Mouse (Mus musculus) ES-Bruce4 (cell line): ENCODE results near the gene Triobp. TPM values are rescaled to one million over a fixed set of nuclear protein-coding genes. Genes with fewer than 3 reads are reported as not detected.
A peak's percentile ranks its signal among the peaks of the same experiment; 100 is the strongest.

Experiments
- H3K27ac ChIP-seq: 2 replicates; pipeline ENCODE4 v1.5.1; 2012; ENCODE audit warnings: low read length, inconsistent platforms; ENCODE audit not compliant: insufficient read depth
- H3K27me3 ChIP-seq: 2 replicates; pipeline ENCODE4 v1.6.1; 2012; ENCODE audit warnings: mild to moderate bottlenecking, low read length, inconsistent platforms; ENCODE audit not compliant: control insufficient read depth, poor library complexity, insufficient read depth, severe bottlenecking
- H3K36me3 ChIP-seq: 2 replicates; pipeline ENCODE4 v1.6.1; 2012; ENCODE audit warnings: inconsistent platforms, mild to moderate bottlenecking, low read length, moderate library complexity; ENCODE audit not compliant: control insufficient read depth, poor library complexity, insufficient read depth, severe bottlenecking
- H3K4me1 ChIP-seq: one replicate; pipeline ENCODE4 v1.8.1; 2011; ENCODE audit warnings: low read length; ENCODE audit not compliant: control insufficient read depth, insufficient read depth
- H3K4me3 ChIP-seq: 2 replicates; pipeline ENCODE4 v1.5.1; 2011; ENCODE audit warnings: low read depth, mild to moderate bottlenecking, low read length
- H3K9ac ChIP-seq: 2 replicates; pipeline ENCODE4 v1.6.1; 2012; ENCODE audit warnings: low read depth, mild to moderate bottlenecking, inconsistent platforms; ENCODE audit not compliant: poor library complexity, severe bottlenecking
- H3K9me3 ChIP-seq: replicated peaks from 2 replicates; pipeline ENCODE4 v1.6.1; 2012; ENCODE audit warnings: mild to moderate bottlenecking, low read length, inconsistent platforms; ENCODE audit not compliant: control insufficient read depth, poor library complexity, insufficient read depth, severe bottlenecking
- CTCF ChIP-seq: IDR thresholded peaks from one replicate; pipeline ENCODE4 v1.8.1; 2011; ENCODE audit warnings: low read depth, low read length
- EP300 ChIP-seq: IDR thresholded peaks from 2 replicates; pipeline ENCODE4 v1.6.1; 2011; ENCODE audit warnings: low read depth, low read length; ENCODE audit not compliant: insufficient read depth
- POLR2A ChIP-seq: IDR thresholded peaks from one replicate; pipeline ENCODE4 v1.8.1; 2011; ENCODE audit warnings: low read length; ENCODE audit not compliant: insufficient read depth
- polyA plus RNA-seq: library from polyadenylated mRNA; stranded (reverse); fragments of >200 nt; gene quantifications from 2 replicates; pipeline ENCODE4 v1.2.4, GENCODE M21; 2011; ENCODE audit warnings: low read depth; ENCODE audit not compliant: missing spikeins, insufficient read depth, insufficient read length

Triobp gene
- polyA plus RNA-seq, 1 experiment, result 49.5 TPM

GRCm38 (mm10) chr15:79023366-79023765, 75.8 kb downstream of the Triobp start:
- H3K4me3 ChIP-seq, result no peak overlapping the region
- H3K27me3 ChIP-seq, result no peaks in the 10 kb centered on the region
- no peak overlapping the region for H3K27ac ChIP-seq
- TF ChIP-seq CTCF (no peak), EP300 (no peak), POLR2A (no peak)
- no peaks in the 10 kb centered on the region for H3K4me1 ChIP-seq
- H3K9me3 ChIP-seq, result no peaks in the 10 kb centered on the region
- H3K36me3 ChIP-seq, result no peaks in the 10 kb centered on the region
- no peak overlapping the region for H3K9ac ChIP-seq

GRCm38 (mm10) chr15:79025687-79026308, 78.3 kb downstream of the Triobp start:
- Histone ChIP-seq H3K27me3 (no peaks in the 10 kb centered on the region), H3K36me3 (no peaks in the 10 kb centered on the region), H3K9ac (peak overlapping the region; percentile 1; the same call in 1 of the 2 replicates), H3K9me3 (no peaks in the 10 kb centered on the region), H3K27ac (no peak overlapping the region), H3K4me1 (no peaks in the 10 kb centered on the region), H3K4me3 (no peak overlapping the region)
- no peak for TF ChIP-seq CTCF
- TF ChIP-seq POLR2A, result no peak
- no peak for TF ChIP-seq EP300

- Histone ChIP-seq H3K4me3 (no peak overlapping the region), H3K9me3 (no peaks in the 10 kb centered on the region), H3K27ac (no peak overlapping the region), H3K9ac (peak overlapping the region; percentile 97), H3K27me3 (no peaks in the 10 kb centered on the region), H3K4me1 (no peaks in the 10 kb centered on the region), H3K36me3 (no peaks in the 10 kb centered on the region)
- TF ChIP-seq EP300 (no peak), CTCF (no peak)
Measured at GRCm38 (mm10) chr15:79026511-79027290, 79.2 kb downstream of the Triobp start.

- Histone ChIP-seq H3K4me1 (no peaks in the 10 kb centered on the region), H3K9me3 (no peaks in the 10 kb centered on the region), H3K9ac (peak overlapping the region; percentile 97), H3K27ac (no peak overlapping the region), H3K4me3 (peak overlapping the region; percentile 67), H3K27me3 (no peaks in the 10 kb centered on the region), H3K36me3 (no peaks in the 10 kb centered on the region)
- TF ChIP-seq EP300 (no peak), POLR2A (no peak), CTCF (no peak)
Measured at GRCm38 (mm10) chr15:79027291-79028205, 80.0 kb downstream of the Triobp start.

- TF ChIP-seq EP300, result 0 out of 2 replicates have a peak, but pooled peaks have one; percentile 25
- no peak for TF ChIP-seq CTCF
- Histone ChIP-seq H3K4me3 (peak within 1 kb of the TSS; percentile 67), H3K4me1 (no peaks in the 10 kb centered on the region), H3K27ac (no peak within 1 kb of the TSS), H3K9ac (peak within 1 kb of the TSS; percentile 97), H3K27me3 (no peaks in the 10 kb centered on the region), H3K36me3 (no peaks in the 10 kb centered on the region), H3K9me3 (no peaks in the 10 kb centered on the region)
Measured at GRCm38 (mm10) chr15:79028237-79028738, 80.8 kb downstream of the Triobp start, which contains the start of gene H1f0. TSS of gene H1f0 (plus strand) at chr15:79028450.
